Mouse (Mus musculus): ENCODE measurements around the gene Fam71e2. TPM values are rescaled to one million over a fixed set of nuclear protein-coding genes. Genes with fewer than 3 reads are reported as not detected.

The Fam71e2 gene
- total RNA-seq, 2 experiments from 2014 or later: not detected

DNA sequence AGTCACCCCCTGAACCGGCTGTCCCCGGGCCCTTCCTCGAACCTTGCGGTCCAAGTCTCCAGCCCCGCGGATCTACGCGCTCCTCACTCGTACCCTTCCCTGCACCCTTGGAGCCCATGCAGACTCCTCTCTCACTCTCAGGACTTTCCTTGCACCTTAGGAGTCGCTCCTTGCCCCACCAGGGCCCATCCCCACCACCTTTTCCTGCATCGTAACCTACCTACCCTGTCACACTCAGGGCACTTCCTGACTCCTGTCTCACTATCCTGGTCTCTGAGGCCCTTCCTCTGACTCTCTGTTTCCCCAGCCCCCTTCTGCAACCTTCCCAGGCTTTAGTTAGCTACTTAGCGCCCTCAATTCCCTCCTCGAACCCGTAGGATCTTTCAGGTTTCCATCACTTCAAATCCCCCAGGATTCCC, 30.8 kb downstream of the Fam71e2 start:
- no peak for DNase-seq (ENCODE audit: extremely low spot score in 1 of 2, low spot score in 1 of 2)

DNA sequence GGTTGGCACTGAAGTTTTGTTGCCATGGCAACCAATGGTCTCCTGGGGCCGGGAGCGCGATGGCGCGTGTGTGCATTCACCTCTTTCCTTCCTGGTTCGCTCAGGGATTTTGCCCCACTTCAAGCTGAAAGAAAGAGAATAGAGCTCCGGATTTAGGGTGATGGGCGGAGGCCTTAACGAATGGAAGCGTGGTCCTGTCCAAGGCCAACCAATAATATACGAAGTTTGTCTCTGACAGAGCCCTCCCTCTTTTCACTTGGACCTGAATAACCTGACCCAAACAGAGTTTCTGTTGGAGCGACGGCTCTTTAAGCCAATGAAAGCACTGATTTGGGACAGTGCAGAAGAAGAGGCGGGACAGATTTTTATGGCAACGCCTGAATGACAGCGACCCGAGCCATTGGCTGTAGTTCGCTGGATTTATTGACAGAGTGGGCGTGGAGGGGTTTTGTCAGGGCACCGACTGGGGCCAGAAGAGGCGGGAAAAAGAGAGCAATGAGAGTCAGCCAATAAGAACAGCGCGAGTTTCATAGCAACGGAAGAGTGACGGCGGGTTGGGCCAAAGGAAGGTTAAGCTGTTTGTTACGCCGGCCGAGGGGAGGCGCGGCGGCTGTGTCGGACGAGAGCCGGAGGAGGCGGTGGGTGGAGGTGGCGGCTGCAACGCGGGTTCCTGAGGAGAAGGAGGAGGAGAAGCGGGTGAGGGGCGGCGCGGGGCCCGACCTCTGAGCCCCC, 31.4 kb downstream of the Fam71e2 start, which contains the start of gene Kmt5c:
TSS of gene Kmt5c (plus strand) at position 572 of the 732 bp plus-strand sequence.
- peak; percentile 82 to 92 for DNase-seq (ENCODE audit: extremely low spot score in 1 of 2, low spot score in 1 of 2)

DNA sequence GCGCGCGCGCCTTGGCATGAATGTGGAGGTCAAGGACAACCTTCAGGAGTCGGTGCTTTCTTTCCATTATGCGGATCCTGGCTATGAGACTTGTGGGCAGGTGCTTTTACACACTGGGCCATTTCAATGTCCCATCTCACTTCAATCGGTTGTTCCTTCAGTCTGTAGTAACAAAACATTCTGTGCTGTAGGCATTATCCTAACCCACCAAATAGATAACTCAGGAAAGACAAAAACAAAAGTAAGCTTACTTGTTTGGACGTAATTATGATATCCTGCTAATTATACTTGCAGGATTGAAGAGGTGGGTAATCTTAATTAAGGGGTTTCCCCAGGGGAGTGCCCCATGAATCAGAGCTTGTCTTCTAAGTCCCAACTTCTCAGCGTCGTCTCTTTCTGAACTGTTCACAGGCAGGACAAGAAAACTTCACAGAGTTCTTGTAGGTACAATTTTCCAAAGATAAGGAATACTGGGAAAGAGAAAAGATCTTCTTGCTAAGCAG, 32.0 kb downstream of the Fam71e2 start:
- DNase-seq (ENCODE audit: extremely low spot score in 1 of 2, low spot score in 1 of 2): no peak

DNA sequence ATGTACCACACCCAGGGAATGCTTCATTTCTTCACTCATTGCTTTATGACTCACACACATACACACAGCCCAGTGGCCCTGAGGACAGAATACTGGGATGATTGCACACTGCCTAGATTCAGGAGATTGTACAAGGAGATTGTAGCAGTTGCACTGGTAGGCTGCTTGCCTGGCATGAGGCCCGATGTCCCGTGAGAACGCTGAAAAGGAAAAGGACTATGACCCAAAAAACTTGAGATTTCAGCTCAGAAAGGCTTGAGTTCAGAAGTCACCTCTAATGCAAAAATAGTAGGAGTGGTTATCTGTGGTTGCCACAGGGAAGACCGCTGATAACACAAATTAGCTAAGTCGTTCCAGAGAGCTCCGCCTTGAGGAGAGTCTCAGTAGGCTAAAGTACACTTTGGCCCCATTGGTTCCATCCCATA, 38.1 kb downstream of the Fam71e2 start:
- no peak for DNase-seq (ENCODE audit: extremely low spot score in 1 of 2, low spot score in 1 of 2)

DNA sequence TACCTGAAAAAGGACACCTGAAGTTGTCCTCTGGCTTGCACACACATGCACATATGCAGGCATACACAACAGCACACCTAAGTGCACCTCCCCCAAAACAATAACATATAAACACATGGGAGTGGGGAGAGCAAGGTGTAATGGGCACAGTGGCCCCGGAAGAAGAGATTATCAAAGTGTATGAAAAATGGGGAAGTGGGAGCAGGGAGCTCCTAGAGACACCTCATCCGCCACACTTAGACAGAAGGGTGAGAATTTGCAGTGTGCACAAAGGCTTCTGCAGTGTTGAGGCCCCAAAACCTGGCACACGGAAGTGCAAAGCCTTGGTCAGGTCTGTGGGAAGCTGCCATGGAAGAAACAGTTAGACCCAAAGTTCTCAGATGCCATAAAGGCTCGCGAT, 40.0 kb downstream of the Fam71e2 start:
- no peak for DNase-seq (ENCODE audit: extremely low spot score in 1 of 2, low spot score in 1 of 2)

DNA sequence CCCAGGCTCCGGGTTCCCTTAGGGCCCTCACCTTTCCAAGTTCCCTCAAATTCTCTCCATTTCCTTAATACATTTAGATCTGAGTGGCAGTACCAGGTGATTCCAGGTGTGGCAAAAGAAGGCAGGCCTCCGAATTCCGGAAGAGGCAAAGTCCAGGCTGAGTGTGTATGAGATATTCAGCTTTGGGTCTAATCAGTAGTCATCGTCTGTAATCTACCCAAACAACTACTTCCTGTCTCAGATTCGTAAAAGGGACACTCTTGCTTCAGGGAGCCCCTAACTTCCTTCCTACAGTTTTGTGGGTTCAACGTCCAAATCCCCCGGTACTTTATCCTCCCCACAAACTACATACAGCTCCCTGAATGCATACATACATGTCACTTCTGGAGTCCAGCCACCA, 45.9 kb downstream of the Fam71e2 start, which contains the start of gene Tmem150b:
TSS of gene Tmem150b (minus strand) at position 81 of the 400 bp plus-strand sequence.
- no peak for DNase-seq (ENCODE audit: extremely low spot score in 1 of 2, low spot score in 1 of 2)

DNA sequence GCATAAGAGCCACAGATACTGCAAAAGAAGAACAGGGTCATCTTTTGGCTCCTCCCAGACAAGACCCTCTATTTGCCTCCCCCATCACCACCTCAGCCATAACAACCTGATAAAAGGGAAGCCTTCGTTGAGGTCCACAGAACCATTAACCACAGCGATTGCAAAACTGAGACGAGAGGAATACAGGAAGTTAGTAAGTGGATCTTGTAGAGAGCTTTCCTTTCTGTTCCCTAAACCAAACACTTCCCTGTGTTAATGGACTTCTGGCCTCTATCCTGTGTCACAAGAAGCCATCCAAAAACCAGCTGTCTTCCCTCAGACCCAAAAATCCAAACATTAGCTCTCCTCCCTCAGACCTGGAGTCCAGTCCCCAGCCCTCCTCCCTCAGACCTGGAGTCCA, 46.7 kb downstream of the Fam71e2 start:
- DNase-seq (ENCODE audit: extremely low spot score in 1 of 2, low spot score in 1 of 2): no peak

DNA sequence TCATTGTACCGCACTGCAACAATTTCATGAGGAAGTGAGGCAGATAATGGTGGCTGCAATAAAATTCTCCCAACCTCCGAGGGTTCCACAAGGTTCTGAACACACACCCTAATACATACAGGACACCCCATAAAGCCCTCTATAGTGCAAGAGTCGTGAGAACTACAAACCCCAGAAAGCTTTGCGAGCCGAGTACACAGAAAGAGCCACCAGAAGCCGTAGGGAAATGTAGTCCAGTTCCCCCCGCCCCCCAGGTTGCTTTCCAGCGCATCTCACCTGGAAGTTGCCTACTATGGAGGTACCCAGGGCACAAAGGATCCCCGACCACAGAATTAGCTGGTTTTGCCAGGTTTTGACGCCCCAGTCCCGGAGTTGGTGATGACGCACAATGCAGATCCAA, 47.6 kb downstream of the Fam71e2 start:
- DNase-seq (ENCODE audit: extremely low spot score in 1 of 2, low spot score in 1 of 2): no peak

DNA sequence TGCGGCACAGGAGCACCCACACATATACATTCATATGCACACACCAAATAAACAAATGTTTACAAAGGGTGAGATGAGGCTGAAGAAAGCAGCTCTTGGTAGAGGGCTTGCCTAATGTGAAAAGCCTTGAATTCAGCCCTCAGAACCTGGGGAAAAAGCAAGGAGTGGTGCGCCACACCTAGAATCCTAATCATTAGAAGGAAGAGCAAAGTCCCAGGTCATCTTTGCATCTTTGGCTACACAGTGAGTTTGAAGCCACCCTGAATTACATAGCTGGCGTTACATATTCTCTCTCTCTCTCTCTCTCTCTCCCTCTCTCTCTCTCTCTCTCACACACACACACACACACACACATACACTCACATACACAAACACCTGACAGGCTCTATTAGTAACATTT, 51.8 kb downstream of the Fam71e2 start:
- DNase-seq (ENCODE audit: extremely low spot score in 1 of 2, low spot score in 1 of 2): no peak

DNA sequence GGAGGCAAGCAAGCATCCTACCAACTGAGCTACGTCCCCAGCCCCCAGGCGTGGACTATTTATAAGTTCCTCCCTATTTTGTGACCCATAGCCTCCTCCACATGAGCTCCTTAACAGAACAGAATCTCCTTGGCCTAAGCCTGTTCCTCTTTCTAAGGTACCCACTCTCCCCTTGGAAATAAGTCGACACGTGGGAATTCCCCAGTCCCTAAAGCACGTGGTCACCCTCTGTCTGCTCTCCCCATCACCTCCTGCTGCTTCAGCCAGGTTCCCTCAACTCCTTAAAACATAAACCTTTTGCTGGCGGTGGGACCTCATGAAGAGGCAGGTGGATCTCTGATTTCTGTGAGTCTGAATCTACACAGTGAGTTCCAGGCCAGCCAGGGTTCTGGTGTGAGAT, 54.1 kb downstream of the Fam71e2 start:
- DNase-seq (ENCODE audit: extremely low spot score in 1 of 2, low spot score in 1 of 2): no peak

DNA sequence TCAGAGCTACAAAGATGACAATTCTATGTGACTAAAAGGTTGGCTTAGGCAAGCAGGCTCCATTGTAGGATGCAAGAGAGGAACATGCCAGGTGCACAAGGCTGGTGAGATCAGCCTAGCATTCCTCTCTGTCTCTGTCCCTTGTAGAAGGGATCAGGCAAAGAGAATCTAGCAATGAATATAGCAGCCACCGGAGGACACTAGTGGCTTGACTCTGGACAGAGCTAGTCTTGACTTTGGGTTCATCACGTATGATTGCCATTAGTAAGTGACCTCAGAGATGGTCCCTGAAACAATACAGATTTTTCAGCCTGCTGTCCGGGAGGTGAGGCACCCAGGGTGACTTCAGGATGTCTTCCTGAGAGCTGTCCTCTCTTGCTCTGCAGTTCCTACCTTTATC, 58.5 kb downstream of the Fam71e2 start:
- no peak for DNase-seq (ENCODE audit: extremely low spot score in 1 of 2, low spot score in 1 of 2)

DNA sequence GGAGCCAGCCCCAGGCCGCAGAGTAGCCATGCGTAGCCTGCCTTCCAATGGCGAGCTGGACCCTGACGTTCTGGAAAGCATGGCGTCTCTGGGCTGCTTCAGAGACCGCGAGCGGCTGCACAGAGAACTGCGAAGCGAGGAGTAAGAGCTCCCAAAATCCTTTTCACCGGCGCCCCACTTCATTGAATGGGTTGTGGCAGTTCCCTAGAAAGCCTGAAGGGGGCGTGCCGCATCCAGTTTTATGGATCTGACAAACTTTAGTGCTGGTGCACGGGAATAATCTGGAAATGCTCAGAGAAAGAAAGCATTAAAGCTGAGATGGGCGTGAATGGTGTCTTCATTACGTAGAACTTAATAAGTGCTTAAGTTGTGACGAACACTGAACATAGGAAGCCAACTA, 66.0 kb downstream of the Fam71e2 start:
- DNase-seq (ENCODE audit: extremely low spot score in 1 of 2, low spot score in 1 of 2): peak in 1 of 2 experiments; percentile 57

Other genes with a start within 250 kb of the Fam71e2 start
- gene Tnni3, start 247.1 kb downstream of the Fam71e2 start, total RNA-seq (2021): under 1 TPM in 1 of 2 experiments, not detected in 1; 0.44 TPM
- under 1 TPM; 0.34 to 0.38 TPM for gene Dnaaf3, start 238.8 kb downstream of the Fam71e2 start, total RNA-seq (2021)
- 100 to 1,000 TPM; 213 to 232 TPM for gene Syt5, start 223.8 kb downstream of the Fam71e2 start, total RNA-seq (2021)
- gene Ptprh, start 167.3 kb downstream of the Fam71e2 start, total RNA-seq (2021): under 1 TPM; 0.27 to 0.42 TPM
- 10 to 100 TPM; 12.5 to 17.3 TPM for gene Tmem86b, start 139.9 kb downstream of the Fam71e2 start, total RNA-seq (2021)
- gene Ppp6r1, start 112.3 kb downstream of the Fam71e2 start, total RNA-seq (2021): 100 to 1,000 TPM; 126 to 135 TPM
- gene Hspbp1, start 86.2 kb downstream of the Fam71e2 start, total RNA-seq (2021): 10 to 100 TPM; 89.0 to 91.9 TPM
- gene Brsk1, start 80.7 kb downstream of the Fam71e2 start, total RNA-seq (2021): 100 to 1,000 TPM; 330 to 348 TPM
- gene Tmem150b, start 46.1 kb downstream of the Fam71e2 start, total RNA-seq (2021): not detected
- 10 to 100 TPM; 23.5 to 34.3 TPM for gene Kmt5c, start 31.2 kb downstream of the Fam71e2 start, total RNA-seq (2021)
- gene Cox6b2, start 18.2 kb downstream of the Fam71e2 start, total RNA-seq (2021): 1 to 10 TPM; 5.2 to 6.1 TPM
- under 1 TPM; 0.27 to 0.49 TPM for gene Il11, start 11.6 kb upstream of the Fam71e2 start, total RNA-seq (2021)
- not detected for gene Tmem190, start 11.6 kb upstream of the Fam71e2 start, total RNA-seq (2021)
- 1 to 10 TPM; 2.2 to 2.6 TPM for gene Tmem238, start 18.4 kb upstream of the Fam71e2 start, total RNA-seq (2021)
- 100 to 1,000 TPM; 484 to 506 TPM for gene Rpl28, start 21.6 kb upstream of the Fam71e2 start, total RNA-seq (2021)
- 100 to 1,000 TPM in 1 of 2 experiments, 10 to 100 TPM in 1; 97.7 to 112 TPM for gene Ube2s, start 41.3 kb upstream of the Fam71e2 start, total RNA-seq (2021)
- gene Shisa7, start 73.4 kb upstream of the Fam71e2 start, total RNA-seq (2021): 100 to 1,000 TPM; 132 to 182 TPM
- 1 to 10 TPM; 5.6 to 6.0 TPM for gene Isoc2b, start 99.0 kb upstream of the Fam71e2 start, total RNA-seq (2021)
- gene Isoc2a, start 105.9 kb upstream of the Fam71e2 start, total RNA-seq (2021): 10 to 100 TPM; 11.2 to 12.4 TPM
- gene Gm36210, start 135.2 kb upstream of the Fam71e2 start, total RNA-seq (2021): under 1 TPM; 0.27 to 0.38 TPM
- 10 to 100 TPM; 13.4 to 14.3 TPM for gene Zfp628, start 143.9 kb upstream of the Fam71e2 start, total RNA-seq (2021)
- gene Nat14, start 150.7 kb upstream of the Fam71e2 start, total RNA-seq (2021): 100 to 1,000 TPM; 109 to 112 TPM
- 1 to 10 TPM; 1.4 to 2.3 TPM for gene Ssc5d, start 154.5 kb upstream of the Fam71e2 start, total RNA-seq (2021)
- gene Sbk2, start 193.1 kb upstream of the Fam71e2 start, total RNA-seq (2021): under 1 TPM in 1 of 2 experiments, not detected in 1; 0.59 TPM
- under 1 TPM; 0.59 to 0.66 TPM for gene Sbk3, start 199.9 kb upstream of the Fam71e2 start, total RNA-seq (2021)
- 10 to 100 TPM; 31.9 to 41.4 TPM for gene Zfp579, start 224.9 kb upstream of the Fam71e2 start, total RNA-seq (2021)
- 1 to 10 TPM; 7.7 to 8.2 TPM for gene Zfp524, start 243.1 kb upstream of the Fam71e2 start, total RNA-seq (2021)
- gene Fiz1, start 243.4 kb upstream of the Fam71e2 start, total RNA-seq (2021): 10 to 100 TPM; 21.3 to 21.7 TPM
- gene Gm44973, start 244.2 kb upstream of the Fam71e2 start, total RNA-seq (2021): not detected
- 10 to 100 TPM; 33.0 to 41.3 TPM for gene Zfp865, start 249.1 kb upstream of the Fam71e2 start, total RNA-seq (2021)
- gene Ccdc106, start 249.3 kb upstream of the Fam71e2 start, total RNA-seq (2021): 10 to 100 TPM; 66.1 to 73.5 TPM

All from layer of hippocampus, postnatal 25 days (tissue).